Mouse (Mus musculus): ENCODE results near the gene Dppa1. TPM values are rescaled to one million over a fixed set of nuclear protein-coding genes. Genes with fewer than 3 reads are reported as not detected.

The Dppa1 gene
- not detected for total RNA-seq (2023)

DNA sequence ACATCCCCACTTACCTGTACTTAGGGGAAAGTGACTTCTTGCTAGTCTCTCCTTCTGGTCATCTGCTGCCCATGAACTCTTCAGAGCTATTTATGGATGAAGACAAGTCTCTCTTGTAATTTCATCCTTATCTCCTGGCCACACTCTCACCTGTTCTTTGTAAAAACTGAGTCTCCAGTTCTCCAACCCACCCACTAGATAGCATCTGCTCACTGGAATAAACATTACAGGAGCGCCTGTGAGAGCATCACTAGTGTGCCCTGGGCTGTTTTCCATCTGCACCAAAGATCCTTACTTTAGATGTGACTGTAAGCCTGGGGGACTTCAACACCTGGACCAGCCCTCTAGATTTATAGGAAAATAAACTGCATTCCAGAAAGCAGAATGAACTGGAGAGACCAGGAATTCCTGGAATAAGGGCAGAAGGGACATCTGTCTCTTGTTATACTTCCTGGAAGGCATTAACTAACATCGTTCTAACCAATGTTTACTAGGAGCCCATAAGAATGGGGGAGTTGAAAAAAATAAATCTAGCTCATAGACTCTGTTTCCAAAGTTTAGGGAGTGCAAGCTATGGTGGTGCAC, at the start of gene Dppa1:
Dppa1 (minus strand) TSS at position 51 of the 585 bp plus-strand sequence.

DNA sequence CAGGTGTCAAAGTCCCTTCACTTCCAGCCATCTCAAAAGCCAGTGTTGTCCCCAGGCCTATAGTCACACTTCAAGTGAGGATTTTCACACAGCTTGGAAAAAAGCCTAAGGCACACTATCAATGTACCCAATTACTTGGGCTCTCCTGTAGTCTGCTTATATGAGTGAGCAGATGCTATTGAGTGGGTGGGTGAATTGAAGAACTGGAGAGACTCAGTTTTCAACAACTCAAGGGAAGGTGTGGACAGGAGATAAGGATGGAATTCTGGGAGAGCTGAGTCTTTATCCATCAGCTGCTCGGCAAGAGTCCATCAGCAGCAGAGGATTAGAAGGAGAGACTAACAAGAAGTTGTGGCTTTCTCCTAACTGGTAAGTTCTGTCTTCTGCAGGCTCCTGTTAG, 57.7 kb downstream of the Dppa1 start, which contains the start of gene BC053393:
BC053393 (plus strand) TSS at position 210 of the 400 bp plus-strand sequence.

Other genes starting within 250 kb of the Dppa1 start
- 567 TPM for gene Itk, start 239.7 kb downstream of the Dppa1 start, total RNA-seq (2023)
- 5.5 TPM for gene Fam71b, start 232.7 kb downstream of the Dppa1 start, total RNA-seq (2023)
- 40.4 TPM for gene Med7, start 192.3 kb downstream of the Dppa1 start, total RNA-seq (2023)
- gene Havcr2, start 174.3 kb downstream of the Dppa1 start, total RNA-seq (2023) = 1.0 TPM
- gene Gm12169, start 105.0 kb downstream of the Dppa1 start, total RNA-seq (2023) = not detected
- gene BC053393, start 57.7 kb downstream of the Dppa1 start, total RNA-seq (2023) = not detected
- gene Timd2, start 77.8 kb upstream of the Dppa1 start, total RNA-seq (2023) = 2.3 TPM
- gene Havcr1, start 105.8 kb upstream of the Dppa1 start, total RNA-seq (2023) = 0.89 TPM
- gene Timd4, start 181.5 kb upstream of the Dppa1 start, total RNA-seq (2023) = 1.5 TPM